Mouse (Mus musculus): Measurements from ENCODE around the gene Itpk1.

Gene Itpk1

GRCm38 (mm10) chr12:102704457-102705198 lies at the start of gene Itpk1:
Gene Itpk1 (minus strand): TSS chr12:102704930.
- DNase-seq (ENCODE audit: low spot score in 2 of 2): peak; percentile 53 to 55

- DNase-seq (ENCODE audit: low spot score in 2 of 2): no peak
Measured at GRCm38 (mm10) chr12:102748256-102748655, 43.5 kb upstream of the Itpk1 start.

- DNase-seq (ENCODE audit: low spot score in 2 of 2): peak; percentile 35 to 57
Measured at GRCm38 (mm10) chr12:102744839-102745238, 40.1 kb upstream of the Itpk1 start.

- peak; percentile 90 to 91 for DNase-seq (ENCODE audit: low spot score in 2 of 2)
Measured at GRCm38 (mm10) chr12:102743589-102744574, 39.2 kb upstream of the Itpk1 start, which contains the start of the genes Moap1 and Tmem251. Gene Moap1 (minus strand): TSS chr12:102743661. Gene Tmem251 (plus strand): TSS chr12:102743762.

- DNase-seq (ENCODE audit: low spot score in 2 of 2): no peak
Measured at GRCm38 (mm10) chr12:102743036-102743588, 38.4 kb upstream of the Itpk1 start.

GRCm38 (mm10) chr12:102742056-102742455 lies 37.3 kb upstream of the Itpk1 start:
- DNase-seq (ENCODE audit: low spot score in 2 of 2): no peak

GRCm38 (mm10) chr12:102740285-102740684 lies 35.6 kb upstream of the Itpk1 start:
- DNase-seq (ENCODE audit: low spot score in 2 of 2): peak; percentile 24 to 28

- DNase-seq (ENCODE audit: low spot score in 2 of 2): no peak
Measured at GRCm38 (mm10) chr12:102739096-102739495, 34.4 kb upstream of the Itpk1 start.

- peak; percentile 24 to 38 for DNase-seq (ENCODE audit: low spot score in 2 of 2)
Measured at GRCm38 (mm10) chr12:102733381-102733780, 28.7 kb upstream of the Itpk1 start.

GRCm38 (mm10) chr12:102730798-102731619 lies 26.3 kb upstream of the Itpk1 start:
- no peak for DNase-seq (ENCODE audit: low spot score in 2 of 2)

- DNase-seq (ENCODE audit: low spot score in 2 of 2): peak; percentile 26 to 54
Measured at GRCm38 (mm10) chr12:102729855-102730797, 25.4 kb upstream of the Itpk1 start.

- no peak for DNase-seq (ENCODE audit: low spot score in 2 of 2)
Measured at GRCm38 (mm10) chr12:102725761-102726175, 21.0 kb upstream of the Itpk1 start.

- no peak for DNase-seq (ENCODE audit: low spot score in 2 of 2)
Measured at GRCm38 (mm10) chr12:102725146-102725545, 20.4 kb upstream of the Itpk1 start.

- no peak for DNase-seq (ENCODE audit: low spot score in 2 of 2)
Measured at GRCm38 (mm10) chr12:102723861-102724260, 19.1 kb upstream of the Itpk1 start.

GRCm38 (mm10) chr12:102722966-102723365 lies 18.2 kb upstream of the Itpk1 start:
- DNase-seq (ENCODE audit: low spot score in 2 of 2): no peak

GRCm38 (mm10) chr12:102722451-102722850 lies 17.7 kb upstream of the Itpk1 start:
- DNase-seq (ENCODE audit: low spot score in 2 of 2): no peak

GRCm38 (mm10) chr12:102719552-102720315 lies 15.0 kb upstream of the Itpk1 start:
- DNase-seq (ENCODE audit: low spot score in 2 of 2): peak in 1 of 2 experiments; percentile 44

GRCm38 (mm10) chr12:102714654-102715395 lies 10.1 kb upstream of the Itpk1 start:
- DNase-seq (ENCODE audit: low spot score in 2 of 2): no peak
